Mouse (Mus musculus): Measurements from ENCODE around the gene Gm7929. TPM values are rescaled to one million over a fixed set of nuclear protein-coding genes. Genes with fewer than 3 reads are reported as not detected.

Gm7929 gene
- not detected for polyA plus RNA-seq (2017; shearing (Covaris generic))

DNA sequence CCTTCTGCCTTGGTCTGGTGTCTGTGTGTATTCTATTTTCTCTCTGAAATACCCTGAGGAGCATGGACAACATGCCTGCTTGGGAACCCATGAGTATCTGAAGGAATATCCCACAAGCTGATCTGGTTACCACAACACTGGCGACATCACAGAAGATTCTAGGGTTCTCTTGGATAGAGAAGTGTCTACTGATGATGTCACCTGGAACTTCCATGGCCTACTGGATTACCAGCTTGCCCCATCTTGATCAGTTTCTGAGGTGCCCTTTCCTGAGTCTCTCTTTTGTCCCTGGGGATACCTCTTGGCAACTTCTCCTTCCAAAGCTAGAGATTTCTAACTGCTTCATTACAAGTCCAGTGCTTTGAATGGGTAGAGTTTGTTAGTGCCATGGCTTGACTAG is at the start of gene Gm7929:
Gm7929 (minus strand) TSS at position 101 of the 400 bp plus-strand sequence.

DNA sequence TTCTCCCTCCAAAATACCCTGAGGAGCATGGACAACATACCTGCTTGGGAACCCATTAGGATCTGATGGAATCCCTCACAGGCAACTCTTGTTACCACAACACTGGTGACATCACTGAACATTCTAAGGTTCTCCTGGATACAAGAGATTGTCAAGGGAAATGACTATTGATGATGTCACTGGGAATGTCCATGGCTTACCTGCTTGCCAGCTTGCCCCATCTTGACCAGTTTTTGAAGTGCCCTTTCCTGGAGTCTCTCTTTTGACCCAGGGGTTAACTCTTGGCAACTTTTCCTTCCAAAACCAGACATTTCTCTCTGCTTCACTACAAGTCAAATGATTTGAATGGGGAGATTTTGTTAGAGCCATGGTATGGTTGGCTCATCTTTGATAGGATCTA is 21.9 kb upstream of the Gm7929 start, which contains the start of gene Gm47189:
Gm47189 (minus strand) TSS at position 101 of the 400 bp plus-strand sequence.

DNA sequence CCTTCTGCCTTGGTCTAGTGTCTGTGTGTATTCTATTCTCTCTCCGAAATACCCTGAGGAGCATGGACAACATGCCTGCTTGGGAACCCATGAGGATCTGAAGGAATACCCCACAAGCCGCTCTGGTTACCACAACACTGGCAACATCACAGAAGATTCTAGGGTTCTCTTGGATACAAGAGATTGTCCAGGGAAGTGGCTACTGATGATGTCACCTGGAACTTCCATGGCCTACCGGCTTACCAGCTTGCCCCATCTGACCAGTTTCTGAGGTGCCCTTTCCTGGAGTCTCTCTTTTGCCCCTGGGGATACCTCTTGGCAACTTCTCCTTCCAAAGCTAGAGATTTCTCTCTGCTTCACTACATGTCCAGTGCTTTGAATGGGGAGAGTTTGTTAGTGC is 48.6 kb downstream of the Gm7929 start, which contains the start of gene Gm8068:
Gm8068 (minus strand) TSS at position 101 of the 400 bp plus-strand sequence.

Other genes starting within 250 kb of the Gm7929 start
- gene Gm7970, start 195.0 kb downstream of the Gm7929 start, polyA plus RNA-seq (2017; shearing (Covaris generic)) = not detected
- not detected for gene 1700049E17Rik2, start 177.4 kb downstream of the Gm7929 start, polyA plus RNA-seq (2017; shearing (Covaris generic))
- gene Gm3072, start 126.0 kb downstream of the Gm7929 start, polyA plus RNA-seq (2017; shearing (Covaris generic)) = under 1 TPM in 1 of 2 experiments, not detected in 1; 0.17 TPM
- gene Gm3676, start 104.1 kb downstream of the Gm7929 start, polyA plus RNA-seq (2017; shearing (Covaris generic)) = not detected
- gene Gm8068, start 48.7 kb downstream of the Gm7929 start, polyA plus RNA-seq (2017; shearing (Covaris generic)) = under 1 TPM in 1 of 2 experiments, not detected in 1; 0.40 TPM
- gene Gm47189, start 21.8 kb upstream of the Gm7929 start, polyA plus RNA-seq (2017; shearing (Covaris generic)) = not detected
- gene Gm7980, start 156.7 kb upstream of the Gm7929 start, polyA plus RNA-seq (2017; shearing (Covaris generic)) = not detected
- gene 1700049E17Rik1, start 174.3 kb upstream of the Gm7929 start, polyA plus RNA-seq (2017; shearing (Covaris generic)) = not detected
- 1 to 10 TPM in 1 of 2 experiments, under 1 TPM in 1; 0.28 to 1.6 TPM for gene 1700024B05Rik, start 193.4 kb upstream of the Gm7929 start, polyA plus RNA-seq (2017; shearing (Covaris generic))
- not detected for gene Gm6401, start 217.3 kb upstream of the Gm7929 start, polyA plus RNA-seq (2017; shearing (Covaris generic))
- gene Gm3543, start 232.7 kb upstream of the Gm7929 start, polyA plus RNA-seq (2017; shearing (Covaris generic)) = not detected